Mouse (Mus musculus): ENCODE measurements around the gene Mill2. TPM values are rescaled to one million over a fixed set of nuclear protein-coding genes. Genes with fewer than 3 reads are reported as not detected.
"Not testable (repeated sequence)": the region's sequence is repeated elsewhere in the genome, so short reads cannot be mapped to it uniquely, and the experiment has no call there.

The Mill2 gene
- 1 to 10 TPM; 5.1 to 8.1 TPM for total RNA-seq (2021)
- long read RNA-seq, experiment 1, partial matches to known transcripts, result 0 of 2 reads
- long read RNA-seq, experiment 1, other reads (novel, unspliced or antisense), result 2 of 2 reads
- long read RNA-seq, experiment 2, partial matches to known transcripts, result 1 of 3 reads
- long read RNA-seq, experiment 2, other reads (novel, unspliced or antisense), result 2 of 3 reads

GRCm38 (mm10) chr7:18839865-18840264 is at the start of gene Mill2:
Mill2 (plus strand) TSS chr7:18839966.
- DNase-seq (ENCODE audit: low spot score in 2 of 2), result no peak

- DNase-seq (ENCODE audit: low spot score in 2 of 2), result not testable (repeated sequence)
Measured at GRCm38 (mm10) chr7:18790671-18791070, 49.1 kb upstream of the Mill2 start.

GRCm38 (mm10) chr7:18798420-18798819 is 41.3 kb upstream of the Mill2 start, which contains the start of gene Psg19:
Psg19 (minus strand) TSS chr7:18798520.
- no peak for DNase-seq (ENCODE audit: low spot score in 2 of 2)

GRCm38 (mm10) chr7:18799129-18799528 is 40.6 kb upstream of the Mill2 start:
- DNase-seq (ENCODE audit: low spot score in 2 of 2), result no peak

GRCm38 (mm10) chr7:18803526-18803925 is 36.2 kb upstream of the Mill2 start:
- DNase-seq (ENCODE audit: low spot score in 2 of 2), result no peak

- no peak for DNase-seq (ENCODE audit: low spot score in 2 of 2)
Measured at GRCm38 (mm10) chr7:18818301-18818700, 21.5 kb upstream of the Mill2 start.

- DNase-seq (ENCODE audit: low spot score in 2 of 2), result no peak
Measured at GRCm38 (mm10) chr7:18821507-18821906, 18.3 kb upstream of the Mill2 start, which contains the start of gene Psg17. Psg17 (minus strand) TSS chr7:18821607.

- DNase-seq (ENCODE audit: low spot score in 2 of 2), result no peak
Measured at GRCm38 (mm10) chr7:18827792-18828546, 11.8 kb upstream of the Mill2 start.

GRCm38 (mm10) chr7:18828592-18828991 is 11.2 kb upstream of the Mill2 start:
- DNase-seq (ENCODE audit: low spot score in 2 of 2), result no peak

GRCm38 (mm10) chr7:18829545-18829944 is 10.2 kb upstream of the Mill2 start:
- no peak for DNase-seq (ENCODE audit: low spot score in 2 of 2)

GRCm38 (mm10) chr7:18832298-18832697 is 7.5 kb upstream of the Mill2 start:
- DNase-seq (ENCODE audit: low spot score in 2 of 2), result no peak

- peak in 1 of 2 experiments; percentile 14 for DNase-seq (ENCODE audit: low spot score in 2 of 2)
Measured at GRCm38 (mm10) chr7:18840386-18841173, 814 bp downstream of the Mill2 start.

- DNase-seq (ENCODE audit: low spot score in 2 of 2), result no peak
Measured at GRCm38 (mm10) chr7:18841174-18841567, 1.4 kb downstream of the Mill2 start.

GRCm38 (mm10) chr7:18844811-18845210 is 5.0 kb downstream of the Mill2 start:
- no peak for DNase-seq (ENCODE audit: low spot score in 2 of 2)

GRCm38 (mm10) chr7:18848395-18848794 is 8.6 kb downstream of the Mill2 start:
- no peak for DNase-seq (ENCODE audit: low spot score in 2 of 2)

GRCm38 (mm10) chr7:18858310-18858916 is 18.6 kb downstream of the Mill2 start:
- no peak for DNase-seq (ENCODE audit: low spot score in 2 of 2)

GRCm38 (mm10) chr7:18862801-18863200 is 23.0 kb downstream of the Mill2 start:
- no peak for DNase-seq (ENCODE audit: low spot score in 2 of 2)

GRCm38 (mm10) chr7:18868491-18868890 is 28.7 kb downstream of the Mill2 start:
- DNase-seq (ENCODE audit: low spot score in 2 of 2), result no peak

- not testable (repeated sequence) for DNase-seq (ENCODE audit: low spot score in 2 of 2)
Measured at GRCm38 (mm10) chr7:18871031-18871430, 31.3 kb downstream of the Mill2 start, which contains the start of gene Pglyrp1. Pglyrp1 (plus strand) TSS chr7:18871331.

- no peak for DNase-seq (ENCODE audit: low spot score in 2 of 2)
Measured at GRCm38 (mm10) chr7:18872014-18872802, 32.4 kb downstream of the Mill2 start.
